Mouse (Mus musculus) gastrocnemius, adult 2 months (tissue): Measurements from ENCODE around the gene Asb6. TPM values are rescaled to one million over a fixed set of nuclear protein-coding genes. Genes with fewer than 3 reads are reported as not detected.
A peak's percentile ranks its signal among the peaks of the same experiment; 100 is the strongest.

Experiments used
- DNase-seq: peaks from one replicate; pipeline ENCODE4 v3.0.0; 2022
- H3K27ac ChIP-seq: fragments of 200-600 bp; 2 replicates; pipeline ENCODE4 v1.8.1; 2022; ENCODE audit warnings: mild to moderate bottlenecking
- H3K4me3 ChIP-seq: fragments of 200-600 bp; 2 replicates; pipeline ENCODE4 v1.8.1; 2022; ENCODE audit warnings: mild to moderate bottlenecking, moderate library complexity
- CTCF ChIP-seq: fragments of 200-600 bp; IDR thresholded peaks from 2 replicates; pipeline ENCODE4 v1.8.1; 2022; ENCODE audit warnings: antibody characterized with exemption, mild to moderate bottlenecking, moderate library complexity
- intact Hi-C: fragments of 180-260 bp; cut with DNase I; formaldehyde crosslinking; loops from one replicate; pipeline ENCODE4 v1.15.1; 2025
- total RNA-seq, 2 experiments: library from RNA; stranded (reverse); gene quantifications; 2 replicates each; pipeline ENCODE4 v1.2.3; 2021

Asb6 gene
- total RNA-seq, 2 experiments from 2014 or later = 7.0 TPM

DNA sequence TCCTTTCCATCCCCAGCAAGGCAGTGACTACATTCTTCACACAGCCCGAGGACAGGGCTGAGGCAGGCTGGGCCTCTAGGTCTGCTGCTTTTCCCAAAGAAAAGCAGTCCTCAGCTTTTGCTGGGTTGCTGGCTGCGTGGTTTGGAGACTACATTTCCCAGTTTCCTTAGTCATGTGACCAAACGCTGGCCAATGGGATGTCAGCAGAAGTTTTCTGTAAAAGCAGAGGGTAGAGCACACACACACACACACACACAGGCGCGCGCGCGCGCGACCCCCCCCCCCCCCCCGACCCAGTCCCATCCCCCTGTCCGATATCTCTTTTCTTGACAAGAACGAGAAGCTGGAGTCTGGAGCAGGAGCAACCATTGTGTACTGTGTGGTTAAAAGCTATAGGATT is 46.8 kb downstream of the Asb6 start:
- Histone ChIP-seq H3K4me3 (peak overlapping the region; percentile 66), H3K27ac (peak overlapping the region; percentile 79)
- no peak for TF ChIP-seq CTCF
- intact Hi-C loops = no loop called here
- peak; percentile 79 for DNase-seq

DNA sequence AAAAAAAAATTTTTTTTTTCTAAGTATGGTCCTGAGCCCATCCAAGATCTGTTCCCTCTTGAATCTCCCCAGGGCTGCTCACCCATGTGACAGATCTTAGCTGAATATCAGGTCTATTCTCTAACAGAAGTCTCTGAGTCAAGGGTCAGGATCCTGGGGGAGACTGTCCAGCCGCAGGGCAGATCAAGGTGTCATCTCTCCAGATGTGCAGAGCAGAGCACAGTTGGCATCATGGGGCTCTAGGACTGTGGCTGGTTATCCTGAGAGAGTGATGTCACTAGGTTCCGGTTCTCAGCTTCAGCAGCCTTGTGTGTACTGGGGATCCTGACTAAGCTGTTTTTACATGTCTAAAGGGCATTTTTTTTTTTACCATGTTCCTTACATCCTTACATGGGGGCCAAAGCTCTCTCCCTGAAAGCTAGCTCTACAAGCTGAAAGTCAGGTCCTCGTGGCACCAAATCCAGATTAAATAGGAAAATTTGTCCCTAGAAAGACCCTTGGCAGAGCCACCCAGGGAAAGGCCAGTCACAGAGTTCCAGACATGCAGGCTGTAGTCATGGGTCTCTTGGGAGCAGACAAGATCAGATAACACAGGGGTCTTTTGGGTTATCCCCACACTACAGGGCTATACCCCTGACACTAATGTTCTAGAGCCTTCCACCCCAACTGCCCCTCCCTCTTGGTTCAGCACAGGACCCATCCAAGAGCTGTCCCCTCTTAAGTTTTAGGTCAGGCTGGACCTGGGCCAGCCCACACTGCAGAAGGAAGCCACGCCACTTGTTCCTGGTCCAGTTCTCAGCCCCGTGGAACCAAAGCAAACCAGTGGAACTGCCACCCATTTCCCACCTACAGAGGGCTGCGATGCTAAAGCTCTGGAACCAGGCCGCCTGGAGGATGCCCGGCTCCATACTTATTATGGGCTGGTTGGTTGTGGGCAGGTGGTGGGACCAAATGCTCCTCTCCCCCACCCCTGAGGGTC is 47.5 kb downstream of the Asb6 start:
- intact Hi-C loops = no loop called here
- peak overlapping the region; percentile 79 for H3K27ac ChIP-seq
- TF ChIP-seq CTCF = no peak
- DNase-seq = no peak
- H3K4me3 ChIP-seq = peak overlapping the region; percentile 66

DNA sequence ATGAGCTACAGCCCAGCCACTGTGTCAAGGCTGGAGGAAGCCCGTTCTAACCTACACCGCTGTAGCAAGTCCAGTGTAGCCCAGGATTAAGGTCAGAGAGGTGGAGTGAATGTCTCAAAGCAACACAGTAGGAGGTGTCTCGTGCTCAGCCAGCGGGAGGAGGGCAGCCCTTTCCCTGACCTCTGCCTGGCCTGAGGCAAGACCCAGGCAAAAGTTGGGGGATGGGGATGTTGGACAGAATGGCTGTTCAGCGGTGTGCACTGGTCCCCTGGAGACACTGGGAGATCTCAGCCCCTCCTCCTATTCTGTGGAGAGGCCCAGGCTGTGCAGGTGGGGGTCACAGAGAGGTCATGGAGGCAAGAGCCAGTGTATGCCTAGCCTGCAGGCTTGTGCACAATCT is 50.9 kb downstream of the Asb6 start:
- no peak for DNase-seq
- TF ChIP-seq CTCF = no peak
- no peak overlapping the region for H3K27ac ChIP-seq
- no peak overlapping the region for H3K4me3 ChIP-seq
- intact Hi-C loops = no loop called here

DNA sequence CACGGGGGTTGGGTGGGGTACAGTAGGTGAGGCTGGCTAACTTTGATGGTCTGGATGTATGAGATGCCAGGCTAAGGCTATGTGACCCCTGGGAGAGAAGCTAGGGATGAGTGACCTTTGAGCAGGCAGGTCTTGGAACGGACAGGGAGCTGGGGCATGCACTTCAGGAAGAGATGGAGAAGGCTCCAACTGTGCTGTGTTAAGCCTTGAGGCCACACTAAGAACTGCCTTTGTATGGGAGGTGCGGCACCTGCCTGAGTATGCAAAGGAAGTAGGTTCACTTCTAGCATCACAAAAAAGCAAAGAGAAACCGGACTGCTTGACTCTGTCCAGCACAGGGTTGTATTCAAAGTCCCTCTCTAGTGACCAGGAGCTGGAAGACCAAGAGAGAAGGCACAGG is 51.9 kb downstream of the Asb6 start:
- TF ChIP-seq CTCF = no peak
- intact Hi-C loops = no loop called here
- Histone ChIP-seq H3K27ac (no peak overlapping the region), H3K4me3 (no peak overlapping the region)
- DNase-seq = no peak

DNA sequence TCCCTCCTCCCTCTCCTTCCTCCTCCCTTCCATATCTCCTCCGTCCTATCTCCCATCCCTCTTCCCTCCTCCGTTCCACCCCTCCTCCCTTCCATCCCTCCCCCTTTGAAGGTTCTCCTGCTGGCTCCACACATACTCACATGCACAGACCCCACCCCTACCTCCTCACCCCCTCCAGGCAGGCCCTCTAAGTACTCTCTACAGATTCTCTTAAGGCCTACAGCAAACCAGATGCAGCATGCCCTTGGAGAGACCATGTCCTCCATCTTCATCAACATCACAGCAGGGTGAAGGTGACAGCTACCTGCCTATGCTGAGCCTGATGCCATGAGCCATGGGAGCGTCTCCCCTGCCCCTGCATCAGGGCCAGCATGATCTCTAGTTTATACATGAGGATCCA is 52.9 kb downstream of the Asb6 start:
- intact Hi-C loops = no loop called here
- Histone ChIP-seq H3K4me3 (no peak overlapping the region), H3K27ac (no peak overlapping the region)
- no peak for DNase-seq
- no peak for TF ChIP-seq CTCF

DNA sequence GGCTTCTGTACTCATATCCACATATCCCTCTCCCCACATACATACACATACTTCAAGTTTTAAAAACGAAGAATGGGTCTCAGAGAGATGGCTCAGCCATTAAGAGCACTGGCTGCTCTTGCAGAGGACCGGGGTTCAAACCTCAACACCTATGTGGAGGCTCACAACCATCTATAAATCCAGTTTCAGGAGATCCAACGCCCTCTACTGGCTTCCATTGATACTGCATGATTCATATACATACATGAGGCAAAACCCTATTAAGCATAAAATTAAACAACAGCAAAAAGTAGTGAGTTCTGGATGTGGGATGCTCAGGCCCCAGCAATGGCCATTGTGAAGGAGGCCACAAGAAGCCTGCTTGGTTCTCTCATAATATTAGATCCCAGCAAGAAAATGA is 54.2 kb downstream of the Asb6 start:
- intact Hi-C loops = no loop called here
- DNase-seq = no peak
- TF ChIP-seq CTCF = peak; percentile 43
- no peak overlapping the region for H3K27ac ChIP-seq
- no peak overlapping the region for H3K4me3 ChIP-seq

DNA sequence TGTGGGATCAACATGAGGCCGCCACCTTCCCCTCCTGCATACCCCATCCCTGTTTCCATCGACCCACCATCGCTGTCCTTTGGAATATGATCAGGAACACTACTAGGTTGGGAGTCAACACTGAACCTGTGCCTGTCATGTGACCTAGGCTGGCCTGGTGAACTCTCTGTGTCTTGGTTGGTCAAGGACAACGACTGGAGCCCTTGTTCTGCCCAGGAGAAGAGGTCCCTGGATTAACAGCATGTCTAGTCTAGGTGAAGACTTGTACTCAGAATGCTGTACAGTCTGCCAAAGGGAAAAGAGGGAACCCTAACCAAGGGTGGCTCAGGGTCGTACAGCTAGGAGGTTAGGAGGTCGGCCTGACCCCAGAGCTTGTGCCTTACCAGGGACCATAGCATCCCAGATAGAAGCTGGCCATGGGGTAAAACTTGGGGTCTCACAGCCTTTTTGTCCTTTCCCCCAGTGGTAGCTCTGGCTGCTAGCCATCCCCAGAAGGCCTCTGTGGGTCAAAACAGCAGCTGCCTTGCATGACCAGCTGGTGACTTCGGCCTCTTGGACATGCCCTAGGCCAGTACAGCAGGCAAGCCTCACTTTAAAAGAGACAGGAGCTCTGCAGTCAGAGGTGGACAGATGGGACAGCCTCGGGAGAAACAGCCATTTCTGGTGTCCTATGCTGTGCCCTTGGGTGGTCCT is 56.7 kb downstream of the Asb6 start:
- no peak overlapping the region for H3K4me3 ChIP-seq
- no peak for TF ChIP-seq CTCF
- peak overlapping the region; percentile 82 for H3K27ac ChIP-seq
- intact Hi-C loops = no loop called here
- DNase-seq = no peak

Other genes with a start within 250 kb of the Asb6 start
- 1 to 10 TPM in 1 of 2 experiments, under 1 TPM in 1; 0.47 to 1.8 TPM for gene Cstad, start 235.3 kb downstream of the Asb6 start, total RNA-seq
- 10 to 100 TPM in 1 of 2 experiments, under 1 TPM in 1; 0.33 to 22.0 TPM for gene 1700001O22Rik, start 26.7 kb downstream of the Asb6 start, total RNA-seq
- 10 to 100 TPM; 14.3 to 15.6 TPM for gene Ntmt1, start 22.5 kb downstream of the Asb6 start, total RNA-seq
- 1 to 10 TPM; 1.2 to 4.2 TPM for gene Prrx2, start 4.6 kb upstream of the Asb6 start, total RNA-seq
- 1 to 10 TPM; 2.9 to 3.7 TPM for gene Ptges, start 99.5 kb upstream of the Asb6 start, total RNA-seq
- 10 to 100 TPM; 23.4 to 24.0 TPM for gene Tor1b, start 122.6 kb upstream of the Asb6 start, total RNA-seq
- 1 to 10 TPM; 6.9 to 8.5 TPM for gene Tor1a, start 137.6 kb upstream of the Asb6 start, total RNA-seq
- 10 to 100 TPM; 25.9 to 26.6 TPM for gene BC005624, start 151.9 kb upstream of the Asb6 start, total RNA-seq
- gene Usp20, start 151.9 kb upstream of the Asb6 start, total RNA-seq = 10 to 100 TPM in 1 of 2 experiments, 1 to 10 TPM in 1; 8.7 to 10.6 TPM